Mouse (Mus musculus) stomach, embryonic 16.5 days (tissue): Measurements from ENCODE around the gene Pkd1. TPM values are rescaled to one million over a fixed set of nuclear protein-coding genes. Genes with fewer than 3 reads are reported as not detected.
A peak's percentile ranks its signal among the peaks of the same experiment; 100 is the strongest.

ENCODE experiments used
- ATAC-seq: fragments of 200-750 bp; cut with Nextera tagmentation; 2 replicates; pipeline ENCODE4 v1.8.0; 2017; ENCODE audit warnings: moderate number of reproducible peaks, moderate TSS enrichment; ENCODE audit not compliant: insufficient read depth, low FRiP score
- H3K27ac ChIP-seq: fragments of 300-500 bp; sonication (generic); 2 replicates; pipeline ENCODE4 v1.5.1; 2014; ENCODE audit warnings: low read length
- H3K27me3 ChIP-seq: fragments of 300-500 bp; sonication (generic); 2 replicates; pipeline ENCODE4 v1.6.1; 2014; ENCODE audit warnings: low read length, control low read depth, mixed read lengths; ENCODE audit not compliant: control insufficient read depth, insufficient read depth
- H3K36me3 ChIP-seq: fragments of 300-500 bp; sonication (generic); 2 replicates; pipeline ENCODE4 v1.6.1; 2014; ENCODE audit warnings: low read length; ENCODE audit not compliant: control insufficient read depth, insufficient read depth
- H3K4me1 ChIP-seq: fragments of 300-500 bp; sonication (generic); 2 replicates; pipeline ENCODE4 v1.6.1; 2014; ENCODE audit warnings: low read length, control low read depth, mixed read lengths; ENCODE audit not compliant: control insufficient read depth, insufficient read depth
- H3K4me2 ChIP-seq: fragments of 300-500 bp; sonication (generic); 2 replicates; pipeline ENCODE4 v1.6.1; 2014; ENCODE audit warnings: low read depth, low read length, mixed read lengths
- H3K4me3 ChIP-seq: fragments of 300-500 bp; sonication (generic); replicated peaks from 2 replicates; pipeline ENCODE4 v1.5.1; 2014; ENCODE audit warnings: mild to moderate bottlenecking, low read length
- H3K9ac ChIP-seq: fragments of 300-500 bp; sonication (generic); 2 replicates; pipeline ENCODE4 v1.6.1; 2014; ENCODE audit warnings: low read length
- H3K9me3 ChIP-seq: fragments of 300-500 bp; sonication (generic); replicated peaks from 2 replicates; pipeline ENCODE4 v1.6.1; 2016; ENCODE audit warnings: low read length, control low read depth; ENCODE audit not compliant: control insufficient read depth
- WGBS: fragments of 180-500 bp; shearing (Covaris S2); extraction: QIAGEN DNeasy Blood & Tissue Kit; methylation state at CpG from one replicate; pipeline ENCODE4 v1.1.7; 2014; 5-methylcytosine and 5-hydroxymethylcytosine counted together
- polyA plus RNA-seq: library from polyadenylated mRNA; unstranded; fragments of >200 nt; fragmentation: Nextera tagmentation; extraction: Ambion mirVana; gene quantifications from 2 replicates; pipeline ENCODE4 v1.2.1, GENCODE M21; 2015

Pkd1 gene
- polyA plus RNA-seq, 1 experiment from 2014 or later = 21.7 TPM

DNA sequence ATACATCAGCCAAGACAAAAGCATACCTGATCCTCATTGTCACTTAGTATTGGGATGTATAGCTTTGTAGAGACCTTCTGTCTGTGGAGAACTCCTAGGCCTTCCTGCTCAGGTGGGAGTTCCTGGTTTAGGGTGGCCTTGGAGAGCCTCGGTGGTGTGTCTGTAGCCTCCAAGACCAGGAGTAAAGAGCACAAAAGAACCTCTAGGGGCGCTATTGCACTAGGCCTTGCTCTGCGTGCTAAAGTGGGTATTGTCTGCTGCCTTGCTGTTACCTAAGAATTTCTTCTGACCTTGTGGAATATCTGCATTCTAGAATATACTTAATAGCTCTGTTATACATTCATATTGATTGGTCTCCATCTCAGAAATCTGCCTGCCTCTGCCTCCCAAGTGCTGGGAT lies 9.3 kb upstream of the Pkd1 start:
- H3K36me3 ChIP-seq = no peaks in the 10 kb centered on the region
- no peaks in the 10 kb centered on the region for H3K27me3 ChIP-seq
- H3K4me1 ChIP-seq = no peaks in the 10 kb centered on the region
- whole genome bisulfite sequencing = 13% methylated on average over 3 of the region's 3 CpGs
- H3K4me3 ChIP-seq = no peak overlapping the region
- no peak overlapping the region for H3K9ac ChIP-seq
- ATAC-seq = no peak
- no peaks in the 10 kb centered on the region for H3K9me3 ChIP-seq
- no peak overlapping the region for H3K27ac ChIP-seq
- H3K4me2 ChIP-seq = no peak overlapping the region

- 18% methylated on average over 12 of the region's 12 CpGs for WGBS
- H3K9ac ChIP-seq = peak overlapping the region; percentile 43
- no peak overlapping the region for H3K4me2 ChIP-seq
These were observed 5.0 kb upstream of the Pkd1 start for GRCm38 (mm10) chr17:24544613-24545012.

DNA sequence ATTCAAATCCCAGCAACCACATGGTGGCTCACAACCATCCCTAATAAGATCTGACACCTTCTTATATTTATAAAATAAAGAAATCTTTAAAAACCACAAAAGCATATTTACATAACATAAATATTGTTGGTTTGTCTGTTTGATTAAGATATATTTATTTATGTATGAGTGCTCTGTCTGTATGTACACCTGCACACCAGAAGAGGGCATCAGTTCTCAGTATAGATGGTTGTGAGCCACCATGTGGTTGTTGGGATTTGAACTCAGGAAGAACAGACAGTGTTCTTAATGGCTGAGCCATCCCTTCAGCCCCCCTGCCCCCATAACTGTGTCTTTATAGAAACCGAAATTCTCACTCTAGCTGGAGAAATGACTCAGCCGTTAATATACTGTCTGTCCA lies 4.4 kb upstream of the Pkd1 start:
- Histone ChIP-seq H3K27me3 (no peaks in the 10 kb centered on the region), H3K9ac (no peak overlapping the region), H3K36me3 (no peaks in the 10 kb centered on the region), H3K4me1 (peaks cover 13% of the 10 kb centered on the region; the same call in 1 of the 2 replicates), H3K4me2 (no peak overlapping the region), H3K9me3 (no peaks in the 10 kb centered on the region), H3K4me3 (no peak overlapping the region), H3K27ac (no peak overlapping the region)
- 90% methylated on average over 2 of the region's 2 CpGs for WGBS
- ATAC-seq = no peak

More at GRCm38 (mm10) chr17:24544613-24545012, 5.0 kb upstream of the Pkd1 start:
- Histone ChIP-seq H3K27me3 (no peaks in the 10 kb centered on the region), H3K4me3 (no peak overlapping the region), H3K27ac (no peak overlapping the region), H3K36me3 (no peaks in the 10 kb centered on the region), H3K4me1 (peaks cover 13% of the 10 kb centered on the region; the same call in 1 of the 2 replicates), H3K9me3 (no peaks in the 10 kb centered on the region)
- ATAC-seq = no peak

DNA sequence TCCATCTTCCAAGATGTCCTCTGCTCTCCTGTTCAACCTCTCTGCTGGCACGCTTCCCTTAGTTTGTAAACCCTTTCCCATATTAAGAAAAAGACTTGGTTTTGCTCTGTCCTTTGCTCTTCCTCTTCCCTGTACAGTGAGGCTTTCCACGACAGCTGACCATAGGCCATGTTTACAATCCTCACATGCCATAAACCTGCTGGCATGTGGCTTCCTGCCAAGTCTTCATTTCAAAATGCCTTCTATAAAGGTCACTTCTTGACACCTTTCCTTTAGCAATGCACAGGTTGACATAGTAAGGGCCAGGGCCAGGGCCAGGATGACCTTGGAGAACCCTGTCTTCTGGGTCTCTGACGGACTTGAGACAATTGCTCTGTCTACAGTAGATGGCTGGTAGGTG lies 3.4 kb upstream of the Pkd1 start:
- Histone ChIP-seq H3K9ac (no peak overlapping the region), H3K4me1 (peaks cover 18% of the 10 kb centered on the region), H3K9me3 (no peaks in the 10 kb centered on the region), H3K4me3 (no peak overlapping the region), H3K27ac (no peak overlapping the region), H3K4me2 (no peak overlapping the region), H3K27me3 (no peaks in the 10 kb centered on the region), H3K36me3 (no peaks in the 10 kb centered on the region)
- 79% methylated on average over 3 of the region's 3 CpGs for WGBS
- ATAC-seq = no peak

DNA sequence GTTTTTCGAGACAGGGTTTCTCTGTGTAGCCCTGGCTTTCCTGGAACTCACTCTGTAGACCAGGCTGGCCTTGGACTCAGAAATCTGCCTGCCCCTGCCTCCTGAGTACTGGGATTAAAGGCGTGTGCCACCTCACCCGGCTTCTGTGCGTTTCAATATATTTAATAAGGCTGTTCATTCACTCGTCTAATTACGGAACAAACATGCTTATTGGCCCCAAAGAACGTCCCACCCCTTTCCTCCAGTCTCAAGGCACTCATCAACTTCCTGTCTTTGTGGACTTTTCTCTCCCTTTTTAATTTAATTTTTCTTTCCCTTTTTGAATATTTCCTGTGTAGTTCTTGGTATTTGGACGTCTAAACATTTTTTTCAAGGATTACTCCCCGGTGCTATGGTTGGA lies 1.2 kb upstream of the Pkd1 start:
- Histone ChIP-seq H3K9me3 (no peaks in the 10 kb centered on the region), H3K27ac (peak overlapping the region; percentile 73; the same call in 1 of the 2 replicates), H3K4me1 (peaks cover 29% of the 10 kb centered on the region), H3K36me3 (no peaks in the 10 kb centered on the region), H3K4me3 (peak overlapping the region; percentile 84), H3K9ac (peak overlapping the region; percentile 60), H3K27me3 (no peaks in the 10 kb centered on the region), H3K4me2 (peak overlapping the region; percentile 75)
- ATAC-seq = no peak
- WGBS = 27% methylated on average over 9 of the region's 9 CpGs

DNA sequence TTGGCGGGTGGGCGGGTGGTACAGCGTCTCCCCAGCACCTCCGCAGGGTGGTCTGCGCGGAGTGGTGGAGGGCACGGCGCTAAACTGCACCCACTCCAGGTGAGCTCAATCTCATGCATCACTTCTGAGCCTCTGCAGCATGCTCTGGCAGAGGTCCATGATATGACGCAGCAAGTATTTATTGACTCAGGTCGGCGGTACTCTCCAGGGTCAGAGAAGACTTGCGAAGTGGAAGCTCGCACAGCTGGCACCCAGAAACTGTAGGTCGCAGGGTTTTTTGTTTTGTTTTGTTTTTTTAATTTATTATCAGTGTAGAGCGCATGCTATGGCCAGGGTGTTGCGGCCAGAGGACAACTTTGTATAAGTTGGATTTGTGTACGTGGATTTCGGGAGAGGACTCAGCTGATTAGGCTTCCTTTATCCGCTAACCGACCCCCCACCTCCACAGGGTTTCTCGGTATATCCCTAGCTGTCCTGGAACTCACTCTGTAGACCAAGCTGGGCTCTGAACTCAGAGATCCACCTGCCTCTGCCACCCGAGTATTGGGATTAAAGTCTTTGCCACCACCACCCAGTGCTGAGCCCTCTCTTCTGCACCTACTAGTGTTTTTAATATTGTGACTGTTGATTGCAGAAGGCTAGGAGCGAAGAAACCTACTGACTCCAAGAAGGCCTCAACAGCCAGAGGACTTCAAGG lies 565 bp upstream of the Pkd1 start:
- Histone ChIP-seq H3K27me3 (no peaks in the 10 kb centered on the region), H3K4me2 (peak overlapping the region; percentile 75), H3K4me3 (peak overlapping the region; percentile 84), H3K27ac (peak overlapping the region; percentile 73), H3K36me3 (no peaks in the 10 kb centered on the region), H3K4me1 (peaks cover 29% of the 10 kb centered on the region), H3K9ac (peak overlapping the region; percentile 60), H3K9me3 (no peaks in the 10 kb centered on the region)
- ATAC-seq = no peak
- 2% methylated on average over 23 of the region's 23 CpGs for WGBS

GRCm38 (mm10) chr17:24550416-24551049 lies 899 bp downstream of the Pkd1 start:
- peak; percentile 46 for ATAC-seq
- under 1% methylated on average over 44 of the region's 44 CpGs for WGBS
- Histone ChIP-seq H3K9ac (peak overlapping the region; percentile 97), H3K36me3 (no peaks in the 10 kb centered on the region), H3K27ac (peak overlapping the region; percentile 97), H3K4me1 (peaks cover 29% of the 10 kb centered on the region), H3K4me2 (peak overlapping the region; percentile 75), H3K27me3 (no peaks in the 10 kb centered on the region), H3K4me3 (peak overlapping the region; percentile 84), H3K9me3 (no peaks in the 10 kb centered on the region)

- Histone ChIP-seq H3K4me2 (peak overlapping the region; percentile 75), H3K4me3 (peak overlapping the region; percentile 84), H3K27ac (peak overlapping the region; percentile 97), H3K36me3 (no peaks in the 10 kb centered on the region), H3K9ac (peak overlapping the region; percentile 97), H3K4me1 (peaks cover 29% of the 10 kb centered on the region), H3K9me3 (no peaks in the 10 kb centered on the region), H3K27me3 (no peaks in the 10 kb centered on the region)
- 41% methylated on average over 3 of the region's 3 CpGs for WGBS
- ATAC-seq = no peak
These were observed 1.4 kb downstream of the Pkd1 start for GRCm38 (mm10) chr17:24551050-24551444.

DNA sequence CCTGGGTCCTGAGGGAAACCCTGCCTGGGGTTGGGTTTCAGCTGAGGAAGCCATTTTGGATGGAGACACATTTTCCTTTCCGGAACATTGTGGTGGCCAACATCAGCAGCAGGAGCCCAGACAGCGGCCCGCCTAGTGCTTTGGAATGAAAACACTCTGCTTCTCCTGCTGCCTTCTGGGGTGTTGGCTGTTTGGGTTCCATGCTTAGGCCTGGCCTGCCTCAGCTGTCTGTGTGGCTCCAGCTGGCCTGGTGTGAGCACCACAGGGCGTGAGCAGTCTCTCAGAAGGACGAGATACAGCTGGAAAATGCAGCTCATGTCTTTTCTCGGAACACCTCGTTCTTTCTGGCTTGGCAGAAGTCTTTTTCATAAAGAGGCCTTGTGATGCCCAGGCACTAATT lies 7.5 kb downstream of the Pkd1 start:
- no peaks in the 10 kb centered on the region for H3K36me3 ChIP-seq
- peaks cover 30% of the 10 kb centered on the region for H3K4me1 ChIP-seq
- no peaks in the 10 kb centered on the region for H3K9me3 ChIP-seq
- WGBS = 59% methylated on average over 7 of the region's 7 CpGs
- H3K27ac ChIP-seq = peak overlapping the region; percentile 93
- no peak overlapping the region for H3K4me3 ChIP-seq
- no peaks in the 10 kb centered on the region for H3K27me3 ChIP-seq
- peak; percentile 65; the same call in 1 of the 2 replicates for ATAC-seq
- H3K9ac ChIP-seq = no peak overlapping the region
- no peak overlapping the region for H3K4me2 ChIP-seq
